Mouse (Mus musculus): ENCODE measurements around the gene Grk5.

The Grk5 gene

GRCm38 (mm10) chr19:60979581-60979980 is 90.0 kb downstream of the Grk5 start:
- no peak for DNase-seq (ENCODE audit: low spot score)

GRCm38 (mm10) chr19:60981391-60981790 is 91.8 kb downstream of the Grk5 start:
- DNase-seq (ENCODE audit: low spot score), result no peak

GRCm38 (mm10) chr19:60981894-60982293 is 92.3 kb downstream of the Grk5 start:
- DNase-seq (ENCODE audit: low spot score), result no peak

GRCm38 (mm10) chr19:60989766-60990165 is 100.2 kb downstream of the Grk5 start:
- no peak for DNase-seq (ENCODE audit: low spot score)

- DNase-seq (ENCODE audit: low spot score), result no peak
These were observed 104.7 kb downstream of the Grk5 start for GRCm38 (mm10) chr19:60994214-60994613.

- DNase-seq (ENCODE audit: low spot score), result no peak
These were observed 105.3 kb downstream of the Grk5 start for GRCm38 (mm10) chr19:60994845-60995244.

- no peak for DNase-seq (ENCODE audit: low spot score)
These were observed 108.2 kb downstream of the Grk5 start for GRCm38 (mm10) chr19:60997784-60998183.

GRCm38 (mm10) chr19:60999652-61000051 is 110.1 kb downstream of the Grk5 start:
- no peak for DNase-seq (ENCODE audit: low spot score)

- DNase-seq (ENCODE audit: low spot score), result no peak
These were observed 111.4 kb downstream of the Grk5 start for GRCm38 (mm10) chr19:61000958-61001357.

- DNase-seq (ENCODE audit: low spot score), result no peak
These were observed 119.7 kb downstream of the Grk5 start for GRCm38 (mm10) chr19:61009266-61009665.

- no peak for DNase-seq (ENCODE audit: low spot score)
These were observed 128.1 kb downstream of the Grk5 start for GRCm38 (mm10) chr19:61017477-61018266.

GRCm38 (mm10) chr19:61021502-61021901 is 132.0 kb downstream of the Grk5 start:
- DNase-seq (ENCODE audit: low spot score), result peak; percentile 23

- no peak for DNase-seq (ENCODE audit: low spot score)
These were observed 132.5 kb downstream of the Grk5 start for GRCm38 (mm10) chr19:61021939-61022566.

- DNase-seq (ENCODE audit: low spot score), result no peak
These were observed 142.0 kb downstream of the Grk5 start for GRCm38 (mm10) chr19:61031570-61031969.

- DNase-seq (ENCODE audit: low spot score), result no peak
These were observed 149.6 kb downstream of the Grk5 start for GRCm38 (mm10) chr19:61039151-61039550.

- no peak for DNase-seq (ENCODE audit: low spot score)
These were observed 159.1 kb downstream of the Grk5 start for GRCm38 (mm10) chr19:61048646-61049045.

- no peak for DNase-seq (ENCODE audit: low spot score)
These were observed 159.9 kb downstream of the Grk5 start for GRCm38 (mm10) chr19:61049413-61049812.

GRCm38 (mm10) chr19:61051151-61051550 is 161.6 kb downstream of the Grk5 start:
- DNase-seq (ENCODE audit: low spot score), result no peak

- no peak for DNase-seq (ENCODE audit: low spot score)
These were observed 162.5 kb downstream of the Grk5 start for GRCm38 (mm10) chr19:61052008-61052407.

- DNase-seq (ENCODE audit: low spot score), result no peak
These were observed 163.2 kb downstream of the Grk5 start for GRCm38 (mm10) chr19:61052786-61053185.

GRCm38 (mm10) chr19:61056783-61057410 is 167.3 kb downstream of the Grk5 start:
- DNase-seq (ENCODE audit: low spot score), result no peak

- no peak for DNase-seq (ENCODE audit: low spot score)
These were observed 168.0 kb downstream of the Grk5 start for GRCm38 (mm10) chr19:61057581-61057980.

GRCm38 (mm10) chr19:61064386-61064785 is 174.8 kb downstream of the Grk5 start:
- DNase-seq (ENCODE audit: low spot score), result no peak
